Comparison of ENCODE assay signal across 9 mouse cellular contexts in the genomic region with DNA sequence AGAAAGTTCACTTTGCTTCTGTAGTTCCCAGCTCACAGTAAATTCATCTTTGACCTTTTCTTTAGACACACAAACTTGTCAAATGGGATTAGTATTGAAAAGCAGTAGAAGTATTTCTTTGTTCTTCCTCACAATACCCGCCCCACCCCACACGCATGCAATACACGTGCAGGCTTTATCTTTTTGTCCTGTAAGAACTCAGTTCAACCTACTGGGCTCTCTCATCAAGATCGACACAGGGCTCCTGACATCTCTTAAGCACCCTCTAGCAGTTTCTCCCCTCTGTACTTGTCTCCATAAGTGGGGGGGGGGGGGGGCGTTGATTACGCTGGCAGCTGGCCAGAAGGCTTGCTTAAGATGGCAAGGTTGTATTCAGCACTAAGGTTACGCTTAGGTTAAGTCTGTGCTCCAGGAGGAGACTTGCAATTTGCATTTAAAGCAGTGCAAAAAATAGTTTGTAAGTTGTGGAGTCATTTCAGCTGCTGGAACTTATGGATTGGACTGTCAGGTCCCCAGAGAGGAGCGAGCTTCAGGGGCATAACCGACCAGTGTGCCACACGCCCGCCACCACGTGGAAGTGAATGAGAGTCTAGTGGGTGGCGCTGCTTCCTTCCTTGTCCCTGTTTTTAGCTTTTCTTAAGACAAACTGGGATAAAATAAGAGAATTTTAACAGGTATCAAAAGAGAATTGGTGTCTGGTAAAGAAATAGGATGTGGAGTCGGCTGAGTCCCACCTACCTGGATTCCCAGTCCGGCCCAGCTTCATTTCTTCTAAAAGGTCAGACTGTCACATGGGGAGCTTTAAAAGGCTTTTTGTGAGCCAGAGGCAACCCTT. TPM values are rescaled to one million over a fixed set of nuclear protein-coding genes. Genes with fewer than 3 reads are reported as not detected.
DNase-seq lines count a peak whose midpoint lies in the region; ATAC-seq and TF ChIP-seq lines count a peak whose summit lies in the region.
"Had no signal": no experiment of that assay in that cellular context is flagged by ENCODE, and none has a peak within 500 bp of the region (broad histone marks: within the 10 kb centered on the region; RNA-seq: fewer than 3 reads in every experiment).

No protein-coding gene starts in this region.

- TF ChIP-seq CTCF in kidney, postnatal 0 days (IDR thresholded peaks at IDR 0.05; ENCODE audit: low read depth) = no peak
- no peak for TF ChIP-seq CTCF in midbrain, postnatal 0 days (IDR thresholded peaks at IDR 0.05)

- no peak for DNase-seq in kidney, postnatal 0 days (ENCODE audit: low spot score)
- no peak for DNase-seq in kidney, postnatal 25 days
- no peak for DNase-seq in midbrain, postnatal 0 days (ENCODE audit: low spot score)
- DNase-seq in c-Kit-positive CD71-positive TER-119-positive erythroid progenitor cells, embryonic 14.5 days (ENCODE audit: low spot score) = no peak
- no peak for DNase-seq in B cell, adult 2 months
- DNase-seq: thymus, adult 18-20 months had no signal

- H3K27ac ChIP-seq in kidney, postnatal 0 days = peak overlapping the region; percentile 72
- peak overlapping the region; percentile 80 for H3K27ac ChIP-seq in embryonic facial prominence, embryonic 12.5 days
- peak overlapping the region; percentile 77 for H3K27ac ChIP-seq in intestine, embryonic 15.5 days
- H3K27ac ChIP-seq in midbrain, postnatal 0 days (ENCODE audit: low read depth, low read length) = peak overlapping the region; percentile 18; the same call in 1 of the 2 replicates

- ATAC-seq in kidney, postnatal 0 days (replicated peaks; ENCODE audit: low FRiP score, low read depth) = no peak
- ATAC-seq in embryonic facial prominence, embryonic 12.5 days (ENCODE audit: insufficient number of reproducible peaks, insufficient read depth, low FRiP score, low TSS enrichment) = 0 out of 2 replicates have a peak, but pooled peaks have one; percentile 30
- ATAC-seq in intestine, embryonic 15.5 days = peak; percentile 83
- no peak for ATAC-seq in midbrain, postnatal 0 days (ENCODE audit: low FRiP score)
- no peak for ATAC-seq in inflammation-experienced regulatory T-cells, adult 6 months

- H3K9ac ChIP-seq in kidney, postnatal 0 days (ENCODE audit: low read depth, low read length) = 0 out of 2 replicates have a peak overlapping the region, but pooled peaks have one; percentile 18
- H3K9ac ChIP-seq in embryonic facial prominence, embryonic 12.5 days = no peak overlapping the region
- no peak overlapping the region for H3K9ac ChIP-seq in intestine, embryonic 15.5 days
- H3K9ac ChIP-seq in midbrain, postnatal 0 days (replicated peaks; ENCODE audit: low read length, poor library complexity, severe bottlenecking) = no peak overlapping the region

- H3K4me3 ChIP-seq in kidney, postnatal 0 days (replicated peaks; ENCODE audit: low read depth, low read length) = no peak overlapping the region
- H3K4me3 ChIP-seq in embryonic facial prominence, embryonic 12.5 days = no peak overlapping the region
- no peak overlapping the region for H3K4me3 ChIP-seq in intestine, embryonic 15.5 days (replicated peaks)
- no peak overlapping the region for H3K4me3 ChIP-seq in midbrain, postnatal 0 days (ENCODE audit: low read depth, low read length)

- no peaks in the 10 kb centered on the region for H3K36me3 ChIP-seq in kidney, postnatal 0 days (ENCODE audit: insufficient read depth, low read length)
- 0 out of 2 replicates have a peak, but pooled peaks cover 5% of the 10 kb centered on the region for H3K36me3 ChIP-seq in embryonic facial prominence, embryonic 12.5 days
- H3K36me3 ChIP-seq in intestine, embryonic 15.5 days = no peaks in the 10 kb centered on the region
- H3K36me3 ChIP-seq in midbrain, postnatal 0 days (ENCODE audit: insufficient read depth, low read length) = no peaks in the 10 kb centered on the region

- no peaks in the 10 kb centered on the region for H3K9me3 ChIP-seq in kidney, postnatal 0 days (replicated peaks; ENCODE audit: low read length)
- no peaks in the 10 kb centered on the region; the same call in 1 of the 2 replicates for H3K9me3 ChIP-seq in embryonic facial prominence, embryonic 12.5 days
- no peaks in the 10 kb centered on the region for H3K9me3 ChIP-seq in intestine, embryonic 15.5 days
- no peaks in the 10 kb centered on the region; the same call in 1 of the 2 replicates for H3K9me3 ChIP-seq in midbrain, postnatal 0 days (ENCODE audit: low read length)

- H3K27me3 ChIP-seq in kidney, postnatal 0 days (ENCODE audit: insufficient read depth, low read length) = no peaks in the 10 kb centered on the region
- no peaks in the 10 kb centered on the region for H3K27me3 ChIP-seq in embryonic facial prominence, embryonic 12.5 days
- H3K27me3 ChIP-seq in intestine, embryonic 15.5 days (replicated peaks) = no peaks in the 10 kb centered on the region
- H3K27me3 ChIP-seq in midbrain, postnatal 0 days (ENCODE audit: insufficient read depth, low read length) = no peaks in the 10 kb centered on the region

- peaks cover 29% of the 10 kb centered on the region for H3K4me1 ChIP-seq in kidney, postnatal 0 days (replicated peaks; ENCODE audit: insufficient read depth, low read length)
- H3K4me1 ChIP-seq in embryonic facial prominence, embryonic 12.5 days = peaks cover 35% of the 10 kb centered on the region
- peaks cover 14% of the 10 kb centered on the region for H3K4me1 ChIP-seq in intestine, embryonic 15.5 days (replicated peaks)
- peaks cover 2% of the 10 kb centered on the region; the same call in 1 of the 2 replicates for H3K4me1 ChIP-seq in midbrain, postnatal 0 days (ENCODE audit: insufficient read depth, low read length)

- 60% methylated on average over 15 of the region's 15 CpGs for WGBS in kidney, postnatal 0 days
- 59% methylated on average over 15 of the region's 15 CpGs for WGBS in embryonic facial prominence, embryonic 12.5 days
- 60% methylated on average over 15 of the region's 15 CpGs for WGBS in intestine, embryonic 15.5 days
- WGBS in midbrain, postnatal 0 days = 30% methylated on average over 15 of the region's 15 CpGs

- no peak overlapping the region for H3K4me2 ChIP-seq in kidney, postnatal 0 days (ENCODE audit: low read length)
- H3K4me2 ChIP-seq in embryonic facial prominence, embryonic 12.5 days (replicated peaks) = no peak overlapping the region
- no peak overlapping the region for H3K4me2 ChIP-seq in intestine, embryonic 15.5 days (replicated peaks)
- no peak overlapping the region for H3K4me2 ChIP-seq in midbrain, postnatal 0 days (ENCODE audit: low read depth, low read length, poor library complexity, severe bottlenecking)

RNA-seq across cellular contexts. Expression of a gene that starts 20.5 kb away (rescaled TPM):
- polyA plus RNA-seq in kidney, postnatal 0 days (2015; fragmentation: Nextera tagmentation; extraction: Ambion mirVana) = 19.5 and 24.0 TPM in 2 replicates
- polyA plus RNA-seq in embryonic facial prominence, embryonic 12.5 days (2016; fragmentation: Nextera tagmentation; extraction: Ambion mirVana) = 30.1 and 32.7 TPM in 2 replicates
- 19.9 and 25.1 TPM in 2 replicates for polyA plus RNA-seq in intestine, embryonic 15.5 days (2015; fragmentation: Nextera tagmentation; extraction: Ambion mirVana)
- total RNA-seq in midbrain, postnatal 0 days (2014; rRNA removed) = 135 and 142 TPM in 2 replicates
- 32.6 and 33.3 TPM in 2 replicates for polyA plus RNA-seq in midbrain, postnatal 0 days (2015; fragmentation: Nextera tagmentation; extraction: Ambion mirVana)
- polyA plus RNA-seq in inflammation-experienced regulatory T-cells, adult 6 months (2017; shearing (Covaris generic)) = 10 to 100 TPM; 24.8 to 35.4 (median 25.0) TPM

RNA-seq across cellular contexts. Expression of a gene that starts 30.3 kb away (rescaled TPM):
- 166 and 187 TPM in 2 replicates for polyA plus RNA-seq in kidney, postnatal 0 days (2015; fragmentation: Nextera tagmentation; extraction: Ambion mirVana)
- polyA plus RNA-seq in embryonic facial prominence, embryonic 12.5 days (2016; fragmentation: Nextera tagmentation; extraction: Ambion mirVana) = 259 and 261 TPM in 2 replicates
- polyA plus RNA-seq in intestine, embryonic 15.5 days (2015; fragmentation: Nextera tagmentation; extraction: Ambion mirVana) = 247 and 259 TPM in 2 replicates
- 111 and 118 TPM in 2 replicates for total RNA-seq in midbrain, postnatal 0 days (2014; rRNA removed)
- 90.8 and 91.0 TPM in 2 replicates for polyA plus RNA-seq in midbrain, postnatal 0 days (2015; fragmentation: Nextera tagmentation; extraction: Ambion mirVana)
- 100 to 1,000 TPM; 149 to 308 (median 151) TPM for polyA plus RNA-seq in inflammation-experienced regulatory T-cells, adult 6 months (2017; shearing (Covaris generic))

RNA-seq across cellular contexts. Expression of a gene that starts 35.8 kb away (rescaled TPM):
- 46.5 and 49.7 TPM in 2 replicates for polyA plus RNA-seq in kidney, postnatal 0 days (2015; fragmentation: Nextera tagmentation; extraction: Ambion mirVana)
- 47.6 and 54.8 TPM in 2 replicates for polyA plus RNA-seq in embryonic facial prominence, embryonic 12.5 days (2016; fragmentation: Nextera tagmentation; extraction: Ambion mirVana)
- 42.5 and 43.3 TPM in 2 replicates for polyA plus RNA-seq in intestine, embryonic 15.5 days (2015; fragmentation: Nextera tagmentation; extraction: Ambion mirVana)
- 42.0 and 59.5 TPM in 2 replicates for total RNA-seq in midbrain, postnatal 0 days (2014; rRNA removed)
- polyA plus RNA-seq in midbrain, postnatal 0 days (2015; fragmentation: Nextera tagmentation; extraction: Ambion mirVana) = 38.3 and 40.1 TPM in 2 replicates
- polyA plus RNA-seq in inflammation-experienced regulatory T-cells, adult 6 months (2017; shearing (Covaris generic)) = 10 to 100 TPM; 28.2 to 45.1 (median 37.2) TPM

Comparison
In these comparisons a context has a peak if more than half of its experiments do, and no peak if none do; other contexts are left out.
1. ATAC-seq: peak in embryonic facial prominence, embryonic 12.5 days (single experiment) and intestine, embryonic 15.5 days (single experiment); none in kidney, postnatal 0 days (single experiment), midbrain, postnatal 0 days (single experiment) and inflammation-experienced regulatory T-cells, adult 6 months (single experiment).
2. H3K27ac ChIP-seq: peak in every context shown above with its lines; median percentile 80 in embryonic facial prominence, embryonic 12.5 days; 77 in intestine, embryonic 15.5 days; 72 in kidney, postnatal 0 days; 18 in midbrain, postnatal 0 days.